Mouse (Mus musculus) myocyte (in vitro differentiated cells): ENCODE measurements around the gene Il18rap. TPM values are rescaled to one million over a fixed set of nuclear protein-coding genes. Genes with fewer than 3 reads are reported as not detected.
A peak's percentile ranks its signal among the peaks of the same experiment; 100 is the strongest.

ENCODE experiments used
- H3K27me3 ChIP-seq: one replicate; pipeline ENCODE4 v1.6.1; 2011; ENCODE audit not compliant: control insufficient read depth, insufficient read depth, insufficient read length
- H3K36me3 ChIP-seq: one replicate; pipeline ENCODE4 v1.6.1; 2011; ENCODE audit not compliant: control insufficient read depth, insufficient read depth
- H3K4me2 ChIP-seq: one replicate; pipeline ENCODE4 v1.6.1; 2011; ENCODE audit warnings: low read depth, control low read depth
- H3K4me3 ChIP-seq: one replicate; pipeline ENCODE4 v1.5.1; 2011; ENCODE audit warnings: mild to moderate bottlenecking, control low read depth, moderate library complexity
- H3K79me2 ChIP-seq: one replicate; pipeline ENCODE4 v1.6.1; 2011; ENCODE audit not compliant: control insufficient read depth, insufficient read depth
- H3ac ChIP-seq: one replicate; pipeline ENCODE4 v1.6.1; 2011; ENCODE audit not compliant: control insufficient read depth, insufficient read length
- CEBPB ChIP-seq: IDR thresholded peaks from 2 replicates; pipeline ENCODE4 v1.6.1; 2011; ENCODE audit warnings: mild to moderate bottlenecking, moderate library complexity; ENCODE audit not compliant: poor library complexity, insufficient read depth, severe bottlenecking
- E2F4 ChIP-seq: IDR thresholded peaks from one replicate; pipeline ENCODE4 v1.6.1; 2011; ENCODE audit warnings: mild to moderate bottlenecking, control low read depth, moderate library complexity; ENCODE audit not compliant: insufficient read depth
- MAX ChIP-seq: IDR thresholded peaks from one replicate; pipeline ENCODE4 v1.6.1; 2011; ENCODE audit warnings: low read depth, mild to moderate bottlenecking, control low read depth
- MYOD1 ChIP-seq, 3 experiments: IDR thresholded peaks; one replicate each; pipeline ENCODE4 v1.6.1; 2011; ENCODE audit warnings: control low read depth in 2 of 3, low read depth in 2 of 3, mild to moderate bottlenecking in 2 of 3, moderate library complexity in 1 of 3; ENCODE audit not compliant: insufficient read length in 2 of 3, control insufficient read depth in 1 of 3
- MYOG ChIP-seq, 3 experiments: IDR thresholded peaks; one replicate each; pipeline ENCODE4 v1.6.1; 2011; ENCODE audit warnings: control low read depth in 2 of 3, low read depth in 2 of 3, mild to moderate bottlenecking in 2 of 3; ENCODE audit not compliant: insufficient read length in 2 of 3, control insufficient read depth in 1 of 3, insufficient read depth in 1 of 3
- POLR2A ChIP-seq: IDR thresholded peaks from one replicate; pipeline ENCODE4 v1.6.1; 2011; ENCODE audit warnings: low read depth, mild to moderate bottlenecking, control low read depth, moderate library complexity; ENCODE audit not compliant: insufficient read length
- POLR2AphosphoS2 ChIP-seq: IDR thresholded peaks from one replicate; pipeline ENCODE4 v1.6.1; 2011; ENCODE audit warnings: low read depth, control low read depth; ENCODE audit not compliant: insufficient read length
- REST ChIP-seq: IDR thresholded peaks from one replicate; pipeline ENCODE4 v1.6.1; 2011; ENCODE audit warnings: mild to moderate bottlenecking, control low read depth, moderate library complexity; ENCODE audit not compliant: insufficient read depth, insufficient read length
- SRF ChIP-seq: IDR thresholded peaks from one replicate; pipeline ENCODE4 v1.6.1; 2011; ENCODE audit warnings: low read depth; ENCODE audit not compliant: control insufficient read depth, insufficient read length
- TCF12 ChIP-seq: IDR thresholded peaks from one replicate; pipeline ENCODE4 v1.6.1; 2011; ENCODE audit warnings: mild to moderate bottlenecking, control low read depth; ENCODE audit not compliant: poor library complexity, insufficient read depth, severe bottlenecking
- TCF3 ChIP-seq: IDR thresholded peaks from one replicate; pipeline ENCODE4 v1.6.1; 2011; ENCODE audit warnings: low read depth, control low read depth; ENCODE audit not compliant: insufficient read length
- USF1 ChIP-seq: IDR thresholded peaks from one replicate; pipeline ENCODE4 v1.6.1; 2011; ENCODE audit warnings: low read depth, mild to moderate bottlenecking, control low read depth, moderate library complexity
- polyA plus RNA-seq: library from polyadenylated mRNA; unstranded; fragments of >200 nt; fragmentation: generic; extraction: Trizol; gene quantifications from one replicate; pipeline ENCODE4 v1.2.1, GENCODE M21; 2012; ENCODE audit warnings: missing spikeins

The Il18rap gene
- polyA plus RNA-seq, 1 experiment = 0.92 TPM

- no peak for TF ChIP-seq REST
- no peak for TF ChIP-seq TCF3
- no peak for TF ChIP-seq USF1
- no peak for TF ChIP-seq MYOD1 (IDR thresholded peaks at IDR 0.05; ENCODE audit: control insufficient read depth in 1 of 3, insufficient read length in 2 of 3, low read depth in 2 of 3)
- no peak for TF ChIP-seq POLR2AphosphoS2
- no peak for TF ChIP-seq MAX
- no peak for TF ChIP-seq SRF
- TF ChIP-seq CEBPB = no peak
- TF ChIP-seq TCF12 = no peak
- no peak for TF ChIP-seq MYOG (IDR thresholded peaks at IDR 0.05; ENCODE audit: control insufficient read depth in 1 of 3, insufficient read depth in 1 of 3, insufficient read length in 2 of 3, low read depth in 2 of 3)
- no peak for TF ChIP-seq E2F4
- no peak for TF ChIP-seq POLR2A
- no peaks in the 10 kb centered on the region for H3K36me3 ChIP-seq
- H3K4me3 ChIP-seq = no peak overlapping the region
- no peak overlapping the region for H3K4me2 ChIP-seq
- no peaks in the 10 kb centered on the region for H3K79me2 ChIP-seq
- no peak overlapping the region for H3ac ChIP-seq
- no peaks in the 10 kb centered on the region for H3K27me3 ChIP-seq
These were observed 13.4 kb upstream of the Il18rap start for GRCm38 (mm10) chr1:40501546-40502398.

- no peak overlapping the region for H3K4me3 ChIP-seq
- H3K79me2 ChIP-seq = no peaks in the 10 kb centered on the region
- no peak for TF ChIP-seq E2F4
- TF ChIP-seq REST = no peak
- TF ChIP-seq TCF12 = no peak
- no peak for TF ChIP-seq POLR2A
- no peak for TF ChIP-seq POLR2AphosphoS2
- no peak for TF ChIP-seq MAX
- TF ChIP-seq CEBPB = no peak
- no peak for TF ChIP-seq USF1
- no peak for TF ChIP-seq TCF3
- no peak for TF ChIP-seq SRF
- TF ChIP-seq MYOD1 (IDR thresholded peaks at IDR 0.05; ENCODE audit: control insufficient read depth in 1 of 3, insufficient read length in 2 of 3, low read depth in 2 of 3) = no peak
- no peak for TF ChIP-seq MYOG (IDR thresholded peaks at IDR 0.05; ENCODE audit: control insufficient read depth in 1 of 3, insufficient read depth in 1 of 3, insufficient read length in 2 of 3, low read depth in 2 of 3)
- no peak overlapping the region for H3ac ChIP-seq
- no peaks in the 10 kb centered on the region for H3K36me3 ChIP-seq
- H3K27me3 ChIP-seq = no peaks in the 10 kb centered on the region
- no peak overlapping the region for H3K4me2 ChIP-seq
These were observed 10.6 kb upstream of the Il18rap start for GRCm38 (mm10) chr1:40504548-40504947.

- no peaks in the 10 kb centered on the region for H3K27me3 ChIP-seq
- H3K36me3 ChIP-seq = no peaks in the 10 kb centered on the region
- TF ChIP-seq MAX = no peak
- no peak for TF ChIP-seq POLR2AphosphoS2
- TF ChIP-seq MYOD1 (IDR thresholded peaks at IDR 0.05; ENCODE audit: control insufficient read depth in 1 of 3, insufficient read length in 2 of 3, low read depth in 2 of 3) = no peak
- TF ChIP-seq REST = no peak
- TF ChIP-seq E2F4 = no peak
- TF ChIP-seq CEBPB = no peak
- no peak for TF ChIP-seq MYOG (IDR thresholded peaks at IDR 0.05; ENCODE audit: control insufficient read depth in 1 of 3, insufficient read depth in 1 of 3, insufficient read length in 2 of 3, low read depth in 2 of 3)
- TF ChIP-seq POLR2A = no peak
- TF ChIP-seq SRF = no peak
- TF ChIP-seq TCF12 = no peak
- TF ChIP-seq TCF3 = no peak
- no peaks in the 10 kb centered on the region for H3K79me2 ChIP-seq
- H3ac ChIP-seq = no peak overlapping the region
- no peak overlapping the region for H3K4me3 ChIP-seq
- peak overlapping the region; percentile 33 for H3K4me2 ChIP-seq
These were observed 1.2 kb downstream of the Il18rap start for GRCm38 (mm10) chr1:40516364-40516763.

- Histone ChIP-seq H3K27me3 (no peaks in the 10 kb centered on the region), H3K36me3 (no peaks in the 10 kb centered on the region), H3K4me3 (no peak overlapping the region), H3K79me2 (no peaks in the 10 kb centered on the region), H3ac (no peak overlapping the region), H3K4me2 (no peak overlapping the region)
- no peak for TF ChIP-seq POLR2A
- TF ChIP-seq POLR2AphosphoS2 = no peak
- TF ChIP-seq MYOG (IDR thresholded peaks at IDR 0.05; ENCODE audit: control insufficient read depth in 1 of 3, insufficient read depth in 1 of 3, insufficient read length in 2 of 3, low read depth in 2 of 3) = no peak
- no peak for TF ChIP-seq USF1
- TF ChIP-seq REST = no peak
- no peak for TF ChIP-seq MAX
- TF ChIP-seq TCF3 = no peak
- no peak for TF ChIP-seq MYOD1 (IDR thresholded peaks at IDR 0.05; ENCODE audit: control insufficient read depth in 1 of 3, insufficient read length in 2 of 3, low read depth in 2 of 3)
These were observed 7.8 kb downstream of the Il18rap start for GRCm38 (mm10) chr1:40522918-40523317.
